Mouse (Mus musculus) lung, adult 2 months (tissue): ENCODE results near the gene Spon2.

Experiments
- CTCF ChIP-seq: fragments of 200-500 bp; IDR thresholded peaks from 2 replicates; pipeline ENCODE4 v1.5.1; 2011; ENCODE audit warnings: mild to moderate bottlenecking, low read length, control low read depth; ENCODE audit not compliant: insufficient read depth
- POLR2A ChIP-seq: fragments of 200-500 bp; IDR thresholded peaks from 2 replicates; pipeline ENCODE4 v1.6.1; 2011; ENCODE audit warnings: low read depth, mild to moderate bottlenecking, control low read depth, low read length, borderline replicate concordance; ENCODE audit errors: extremely low read depth

- TF ChIP-seq POLR2A = no peak
- TF ChIP-seq CTCF = no peak
These were observed 14.0 kb downstream of the Spon2 start for GRCm38 (mm10) chr5:33204284-33204683.
